Mouse (Mus musculus) embryonic fibroblast, embryonic 13.5 days (primary cell): ENCODE data around the gene Dlg4. TPM values are rescaled to one million over a fixed set of nuclear protein-coding genes. Genes with fewer than 3 reads are reported as not detected.
"Not testable (repeated sequence)": the region's sequence is repeated elsewhere in the genome, so short reads cannot be mapped to it uniquely, and the experiment has no call there.

ENCODE experiments used
- H3K27ac ChIP-seq: 2 replicates; pipeline ENCODE4 v1.5.1; 2012; ENCODE audit warnings: low read length, control low read depth, inconsistent platforms; ENCODE audit not compliant: insufficient read depth
- H3K4me1 ChIP-seq: 2 replicates; pipeline ENCODE4 v1.6.1; 2011; ENCODE audit warnings: low read length; ENCODE audit not compliant: control insufficient read depth, insufficient read depth
- H3K4me3 ChIP-seq: 2 replicates; pipeline ENCODE4 v1.5.1; 2011; ENCODE audit warnings: mild to moderate bottlenecking, control low read depth, low read length; ENCODE audit not compliant: insufficient read depth
- CTCF ChIP-seq: IDR thresholded peaks from 2 replicates; pipeline ENCODE4 v1.5.1; 2011; ENCODE audit warnings: mild to moderate bottlenecking, control low read depth, low read length, moderate library complexity, borderline replicate concordance; ENCODE audit not compliant: insufficient read depth
- POLR2A ChIP-seq: IDR thresholded peaks from 2 replicates; pipeline ENCODE4 v1.6.1; 2011; ENCODE audit warnings: low read depth, mild to moderate bottlenecking, control low read depth, low read length, moderate library complexity
- polyA plus RNA-seq: library from polyadenylated mRNA; stranded (reverse); fragments of >200 nt; gene quantifications from 2 replicates; pipeline ENCODE4 v1.2.4, GENCODE M21; 2011; ENCODE audit warnings: low read depth; ENCODE audit not compliant: missing spikeins, insufficient read length

Gene Dlg4
- polyA plus RNA-seq, 1 experiment: 69.8 TPM

DNA sequence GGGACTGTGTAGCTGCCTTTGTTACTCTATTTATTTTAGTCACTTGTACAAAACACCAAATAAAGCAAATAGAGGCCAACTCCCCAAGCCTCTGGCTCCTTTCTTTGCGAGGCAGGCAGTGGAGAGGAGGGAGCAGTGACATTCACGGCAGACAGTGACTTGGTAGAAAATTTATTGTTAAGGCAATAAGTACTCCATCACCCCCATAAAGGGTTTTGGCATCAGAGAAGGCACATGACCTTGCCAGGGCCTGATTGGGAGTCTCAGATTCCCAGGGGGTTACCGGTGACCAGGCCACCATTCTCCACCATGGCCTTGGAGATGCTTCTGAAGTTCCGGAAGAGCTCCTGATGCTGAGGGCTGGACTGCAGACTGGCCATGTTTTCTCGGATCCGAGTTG, 6.7 kb upstream of the Dlg4 start:
- H3K27ac ChIP-seq: no peak overlapping the region
- 0 out of 2 replicates have a peak, but pooled peaks cover 7% of the 10 kb centered on the region for H3K4me1 ChIP-seq
- TF ChIP-seq CTCF (no peak), POLR2A (no peak)
- H3K4me3 ChIP-seq: no peak overlapping the region

DNA sequence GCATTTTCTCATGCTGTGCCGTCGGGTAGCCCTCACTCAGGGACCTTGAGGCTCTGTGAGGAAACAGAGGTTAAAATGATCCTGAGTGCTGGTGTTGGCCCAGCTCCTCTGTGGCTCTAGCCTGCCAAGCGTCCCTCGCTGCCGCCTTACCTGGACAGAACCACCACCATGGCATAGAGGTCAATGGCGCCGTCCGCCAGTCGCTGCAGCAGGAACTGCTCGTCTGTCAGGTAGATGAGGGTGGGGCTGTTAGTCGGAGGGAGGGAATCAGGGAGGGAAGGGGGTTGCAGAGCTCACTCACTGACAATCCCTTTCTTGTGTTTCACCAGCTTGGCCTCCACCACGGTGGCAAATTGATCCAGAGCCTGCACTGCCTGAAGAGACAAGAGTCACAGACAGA, 6.2 kb upstream of the Dlg4 start:
- Histone ChIP-seq H3K27ac (no peak overlapping the region), H3K4me3 (no peak overlapping the region), H3K4me1 (0 out of 2 replicates have a peak, but pooled peaks cover 7% of the 10 kb centered on the region)
- TF ChIP-seq CTCF (no peak), POLR2A (no peak)

DNA sequence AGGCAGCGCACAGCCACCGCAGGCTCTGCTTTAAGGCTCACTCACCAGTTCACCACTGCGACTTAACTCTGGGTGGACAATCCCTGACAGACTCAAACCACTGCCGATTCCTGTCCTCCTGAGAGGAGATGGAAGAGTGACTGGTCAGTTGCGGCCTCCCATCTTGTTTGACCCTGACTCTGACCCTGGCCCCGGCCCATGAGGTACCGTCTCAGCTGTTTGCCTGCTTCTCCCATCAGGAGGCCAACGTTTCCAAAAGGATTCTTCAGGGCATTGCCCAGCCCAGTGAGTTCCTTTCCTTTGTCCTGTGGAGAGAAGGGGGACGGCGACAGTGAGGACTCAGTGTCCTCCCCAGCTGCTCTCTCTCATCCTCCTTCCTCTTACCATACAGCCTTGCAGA, 5.8 kb upstream of the Dlg4 start:
- 0 out of 2 replicates have a peak, but pooled peaks cover 7% of the 10 kb centered on the region for H3K4me1 ChIP-seq
- no peak overlapping the region for H3K27ac ChIP-seq
- TF ChIP-seq CTCF (no peak), POLR2A (no peak)
- no peak overlapping the region for H3K4me3 ChIP-seq

DNA sequence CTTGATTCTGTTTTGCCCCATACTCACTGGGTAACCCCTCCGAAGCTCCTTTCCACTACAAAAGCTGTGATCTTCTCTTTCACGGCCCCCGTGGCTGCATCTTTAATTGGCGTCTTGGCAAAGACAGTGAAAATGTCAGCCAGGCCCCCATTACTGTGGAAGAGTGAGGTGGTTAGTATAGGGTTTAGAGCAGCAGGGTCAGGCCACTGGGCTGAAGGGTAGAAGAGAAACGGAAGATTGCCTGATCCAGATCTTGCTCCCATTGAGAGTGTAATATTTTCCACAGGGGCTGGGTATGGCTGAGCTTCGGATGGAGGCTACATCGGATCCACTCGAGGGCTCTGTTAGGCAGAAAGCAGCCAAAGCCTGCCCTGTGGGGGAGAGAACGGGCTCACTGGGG, 3.8 kb upstream of the Dlg4 start:
- H3K4me3 ChIP-seq: no peak overlapping the region
- TF ChIP-seq POLR2A (no peak), CTCF (no peak)

DNA sequence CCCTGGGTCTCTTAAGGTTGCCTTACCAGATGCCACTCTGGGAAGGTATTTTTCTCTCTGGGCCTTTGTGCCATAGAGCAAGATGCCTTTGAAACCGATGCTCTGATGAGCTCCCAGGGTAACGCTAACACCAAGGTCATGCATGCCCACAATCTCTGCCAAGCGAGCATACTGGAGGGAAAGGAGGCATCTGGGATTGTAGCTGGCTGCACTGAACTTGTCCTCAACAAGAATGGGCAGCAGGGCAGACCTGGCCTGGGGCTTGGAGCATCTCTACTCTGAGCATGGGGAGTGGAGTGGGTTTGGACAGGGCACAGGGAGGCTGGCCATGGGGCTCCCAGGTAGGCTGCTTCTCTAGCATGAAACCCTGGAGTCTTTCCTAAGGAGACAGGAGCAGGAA, 3.3 kb upstream of the Dlg4 start:
- no peak overlapping the region for H3K27ac ChIP-seq
- 0 out of 2 replicates have a peak, but pooled peaks cover 7% of the 10 kb centered on the region for H3K4me1 ChIP-seq
- H3K4me3 ChIP-seq: no peak overlapping the region
- no peak for TF ChIP-seq CTCF
- no peak for TF ChIP-seq POLR2A

More for the DNA sequence above, 3.8 kb upstream of the Dlg4 start:
- no peak overlapping the region for H3K27ac ChIP-seq
- 0 out of 2 replicates have a peak, but pooled peaks cover 7% of the 10 kb centered on the region for H3K4me1 ChIP-seq

DNA sequence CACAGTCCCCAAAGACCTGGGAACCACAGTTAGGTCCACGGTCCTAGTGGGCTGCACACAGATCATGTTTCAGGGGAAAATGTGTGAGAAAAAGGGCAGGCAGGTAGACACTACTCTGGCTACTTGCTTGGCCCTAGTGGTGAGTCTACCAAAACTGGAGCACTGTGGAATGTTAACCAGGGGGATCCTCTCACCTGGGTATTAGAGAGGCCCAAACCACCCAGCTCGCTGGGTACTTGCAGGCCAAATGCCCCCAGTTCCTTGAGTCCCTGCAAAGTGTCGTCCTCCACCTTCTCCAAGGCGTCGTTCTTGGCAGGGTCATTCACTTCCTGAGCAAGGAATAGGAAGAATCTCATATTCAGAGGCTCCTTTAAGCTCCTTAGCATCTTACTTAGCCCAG, 2.7 kb upstream of the Dlg4 start:
- 0 out of 2 replicates have a peak, but pooled peaks cover 7% of the 10 kb centered on the region for H3K4me1 ChIP-seq
- H3K27ac ChIP-seq: no peak overlapping the region
- no peak overlapping the region for H3K4me3 ChIP-seq
- TF ChIP-seq CTCF (no peak), POLR2A (no peak)

DNA sequence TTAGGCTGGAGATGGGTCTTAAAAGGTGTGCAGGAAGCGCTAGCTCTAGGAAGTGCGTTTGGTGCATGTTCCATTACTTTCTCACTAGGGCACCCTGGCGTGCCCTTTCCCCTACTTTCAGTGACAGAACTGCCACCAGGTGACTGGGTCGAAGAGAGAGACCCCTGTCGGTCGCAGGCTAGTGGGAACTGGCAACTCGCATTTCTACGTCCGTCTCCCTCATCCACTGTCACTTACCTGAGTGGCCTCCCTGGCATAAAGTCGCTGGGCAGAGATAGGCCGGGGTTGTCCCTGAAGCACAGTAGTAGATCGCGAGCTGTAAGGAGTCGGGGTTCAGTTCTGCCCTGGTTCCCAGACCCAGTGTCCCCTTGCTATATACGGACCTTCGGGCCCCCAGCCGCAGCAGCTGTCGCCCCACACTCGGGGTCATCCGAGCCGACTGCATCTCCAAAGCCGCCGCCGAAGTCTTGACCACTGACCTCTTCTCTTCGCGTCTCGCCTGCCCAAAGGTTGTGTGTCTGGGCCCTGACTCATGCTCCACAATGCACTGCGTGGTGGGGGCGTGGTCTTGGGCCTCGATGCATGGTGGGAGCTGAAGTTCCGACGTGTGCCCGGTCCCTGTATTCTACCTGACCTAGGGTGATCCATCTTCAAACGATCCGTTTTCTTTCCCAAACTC, 1.7 kb upstream of the Dlg4 start, which contains the start of gene Acadvl:
TSS of gene Acadvl (minus strand) at position 532 of the 679 bp plus-strand sequence.
- peak within 1 kb of the TSS; percentile 54 for H3K4me3 ChIP-seq
- peak within 1 kb of the TSS; percentile 5; the same call in 1 of the 2 replicates for H3K27ac ChIP-seq
- H3K4me1 ChIP-seq: 0 out of 2 replicates have a peak, but pooled peaks cover 7% of the 10 kb centered on the region
- no peak for TF ChIP-seq CTCF
- TF ChIP-seq POLR2A: peak; percentile 89

DNA sequence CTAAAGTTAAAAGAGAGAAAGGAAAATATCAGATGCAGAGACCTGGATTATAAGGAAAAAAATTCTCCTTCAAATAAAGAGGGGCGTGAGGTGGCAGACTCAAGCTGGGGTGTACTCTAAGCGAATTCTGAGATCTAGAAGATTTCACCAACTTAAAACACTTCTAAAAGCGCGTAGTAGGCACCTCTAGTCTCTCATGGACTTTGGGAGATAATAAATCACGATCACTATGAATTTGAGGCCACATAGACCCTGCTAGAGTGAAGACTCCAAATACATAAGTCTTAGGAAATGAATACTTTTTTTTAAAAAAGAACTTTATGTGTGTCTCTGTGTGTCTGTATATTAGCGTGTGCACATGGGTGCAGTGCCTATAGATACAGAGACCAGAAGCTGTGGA, 1.1 kb upstream of the Dlg4 start:
- Histone ChIP-seq H3K4me1 (peaks cover 10% of the 10 kb centered on the region; the same call in 1 of the 2 replicates), H3K27ac (no peak overlapping the region), H3K4me3 (no peak overlapping the region)
- no peak for TF ChIP-seq CTCF
- TF ChIP-seq POLR2A: no peak

DNA sequence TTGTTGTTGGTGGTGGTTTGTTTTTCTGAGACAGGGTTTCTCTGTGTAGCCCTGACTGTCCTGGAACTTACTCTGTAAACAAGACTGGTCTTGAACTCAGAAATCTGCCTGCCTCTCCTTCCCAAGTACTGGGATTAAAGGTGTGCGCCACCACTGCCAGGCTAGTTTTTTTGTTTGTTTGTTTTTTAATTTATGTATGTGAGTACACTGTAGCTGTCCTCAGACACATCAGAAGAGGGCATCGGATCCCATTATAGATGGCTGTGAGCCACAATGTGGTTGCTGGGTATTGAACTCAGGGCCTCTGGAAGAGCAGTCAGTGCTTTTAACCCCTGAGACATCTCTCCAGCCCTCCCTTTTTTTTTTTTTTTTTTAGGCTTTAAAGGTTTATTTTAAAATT, 565 bp upstream of the Dlg4 start:
- not testable (repeated sequence) for H3K4me3 ChIP-seq, H3K27ac ChIP-seq
- peaks cover 10% of the 10 kb centered on the region; the same call in 1 of the 2 replicates for H3K4me1 ChIP-seq

DNA sequence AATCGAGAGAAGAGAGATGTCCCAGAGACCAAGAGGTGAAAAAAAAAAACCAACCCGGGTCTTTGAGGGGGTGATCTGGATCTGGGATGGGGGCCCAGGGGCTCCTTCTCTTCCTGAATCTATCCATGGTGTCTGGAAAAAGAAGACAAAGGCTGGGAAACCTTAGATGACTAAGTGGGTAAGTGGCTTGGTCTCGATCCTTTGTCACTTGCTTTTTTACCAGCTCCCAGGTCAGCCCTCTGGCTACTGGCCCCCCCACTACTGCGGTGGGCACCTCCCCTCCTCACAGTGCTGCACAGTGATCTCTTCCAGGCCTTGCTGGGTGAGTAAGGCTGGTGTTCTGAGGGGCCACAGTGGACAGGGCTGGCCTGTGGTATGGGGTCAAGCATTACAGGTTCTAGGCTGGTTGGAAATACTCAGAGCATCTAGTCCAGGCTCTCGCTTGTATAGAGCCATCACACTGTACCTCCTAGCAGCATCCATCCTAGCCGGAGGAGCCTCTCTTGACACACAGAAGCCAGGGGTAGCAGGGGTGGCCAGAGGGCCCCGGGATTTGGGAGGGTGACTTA, 541 bp downstream of the Dlg4 start:
- TF ChIP-seq POLR2A (no peak), CTCF (no peak)
- H3K27ac ChIP-seq: no peak overlapping the region
- H3K4me3 ChIP-seq: no peak overlapping the region
- peaks cover 10% of the 10 kb centered on the region; the same call in 1 of the 2 replicates for H3K4me1 ChIP-seq
